Mouse (Mus musculus) C2C12 (cell line): ENCODE measurements at regions not wholly inside any gene's neighbourhood (a gene's known extent, or its start where the extent isn't known, plus 50 kb on each side); places are given as distances from the start of the nearest gene placed in this dataset.

Experiments
- CTCF ChIP-seq: IDR thresholded peaks from one replicate; pipeline ENCODE4 v1.5.1; 2011; ENCODE audit not compliant: control insufficient read depth, insufficient read depth, insufficient read length
- MAX ChIP-seq: IDR thresholded peaks from one replicate; pipeline ENCODE4 v1.6.1; 2011; ENCODE audit warnings: mild to moderate bottlenecking, control low read depth

DNA sequence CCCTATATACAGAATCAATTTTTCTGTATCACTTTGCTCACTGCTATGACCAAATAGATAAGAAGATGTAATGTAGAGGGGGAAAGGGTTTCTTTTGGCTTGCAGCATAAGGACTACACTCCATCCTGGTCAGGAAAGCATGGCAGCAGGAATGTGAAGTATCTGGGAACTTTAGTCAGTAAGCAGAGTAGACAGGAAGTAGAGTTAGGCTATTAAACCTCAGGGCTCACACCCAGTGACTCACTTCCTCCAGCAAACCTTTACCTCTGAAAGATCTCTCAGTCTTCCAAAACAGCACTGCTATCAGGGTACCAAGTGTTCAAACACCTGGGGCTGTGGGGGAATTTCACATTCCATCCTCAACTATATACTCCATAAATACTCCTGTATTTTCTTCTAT is 283.1 kb upstream of the Ldb2 start:
- TF ChIP-seq MAX (no peak), CTCF (no peak)
